Mouse (Mus musculus) layer of hippocampus, adult 2 months (tissue): ENCODE data around the gene Cct2. TPM values are rescaled to one million over a fixed set of nuclear protein-coding genes. Genes with fewer than 3 reads are reported as not detected.

Experiments
- DNase-seq, 2 experiments: peaks; one replicate each; pipeline ENCODE4 v3.0.0; 2022; ENCODE audit warnings: low spot score in 2 of 2
- H3K27ac ChIP-seq: fragments of 200-600 bp; 2 replicates; pipeline ENCODE4 v1.8.1; 2022
- H3K4me3 ChIP-seq: fragments of 200-600 bp; 2 replicates; pipeline ENCODE4 v1.8.1; 2022; ENCODE audit warnings: mild to moderate bottlenecking
- CTCF ChIP-seq: fragments of 200-600 bp; conservative IDR thresholded peaks from 2 replicates; pipeline ENCODE4 v1.8.1; 2022; ENCODE audit warnings: antibody characterized with exemption, mild to moderate bottlenecking, moderate library complexity
- long read RNA-seq, 2 experiments: library from polyadenylated mRNA; stranded (forward); transcript quantifications; one replicate each; pipeline ENCODE4 v2.0.0; 2021; ENCODE audit warnings: borderline mapping rate in 2 of 2
- total RNA-seq, 2 experiments: library from RNA; stranded (reverse); gene quantifications; 2 replicates each; pipeline ENCODE4 v1.2.3; 2021

Cct2 gene
- 100 to 1,000 TPM; 167 to 176 TPM for total RNA-seq
- long read RNA-seq, experiment 1, transcript Cct2-201 (16 exons, 1,959 nt) = major isoform, 50 of 76 reads
- long read RNA-seq, experiment 1, partial matches to known transcripts = 14 of 76 reads
- long read RNA-seq, experiment 1, other reads (novel, unspliced or antisense) = 12 of 76 reads
- long read RNA-seq, experiment 2, transcript Cct2-201 (16 exons, 1,959 nt) = major isoform, 89 of 120 reads
- long read RNA-seq, experiment 2, partial matches to known transcripts = 14 of 120 reads
- long read RNA-seq, experiment 2, other reads (novel, unspliced or antisense) = 17 of 120 reads

DNA sequence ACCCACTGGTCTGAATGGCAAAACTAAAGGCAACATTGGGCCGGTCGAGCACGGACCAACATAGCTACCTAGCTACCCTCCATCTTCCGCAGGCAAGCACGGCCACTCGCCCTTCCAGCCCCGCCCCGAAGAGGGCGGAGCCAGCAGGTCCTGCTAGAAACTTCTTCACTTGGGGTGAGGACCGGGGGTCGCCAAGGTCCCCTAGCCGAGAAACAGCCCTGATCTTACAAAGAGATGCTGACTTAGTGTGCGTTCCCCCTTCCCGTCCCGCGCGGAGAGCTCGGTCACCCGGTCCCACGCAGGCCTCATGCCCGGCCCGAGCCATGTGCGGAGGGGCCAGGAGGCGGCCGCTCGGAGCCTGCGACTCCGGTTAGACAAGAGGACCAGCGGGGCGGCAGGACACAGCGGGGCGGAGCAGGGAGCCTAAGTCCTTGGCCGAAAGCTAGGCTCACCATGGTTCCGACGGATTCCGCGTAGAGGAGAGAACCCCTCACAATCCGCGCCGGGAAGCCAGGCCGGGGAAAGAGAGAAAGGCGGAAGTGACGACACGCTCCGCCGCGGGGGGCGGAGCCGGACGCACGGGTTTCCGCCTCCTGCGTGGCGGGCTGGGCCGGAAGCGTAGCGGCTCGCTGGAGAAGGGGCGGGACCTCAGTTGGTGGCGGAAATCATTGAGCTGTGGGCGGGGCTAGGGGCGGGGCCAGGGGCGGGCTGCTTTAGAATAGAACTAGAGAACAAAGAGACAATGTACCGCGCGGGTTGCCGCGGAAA, at the start of gene Cct2:
Gene Cct2 (minus strand): TSS at position 561 of the 768 bp plus-strand sequence.
- TF ChIP-seq CTCF = peak; percentile 34
- Histone ChIP-seq H3K27ac (peak within 1 kb of the TSS; percentile 86), H3K4me3 (peak within 1 kb of the TSS; percentile 79)
- peak; percentile 89 to 92 for DNase-seq

DNA sequence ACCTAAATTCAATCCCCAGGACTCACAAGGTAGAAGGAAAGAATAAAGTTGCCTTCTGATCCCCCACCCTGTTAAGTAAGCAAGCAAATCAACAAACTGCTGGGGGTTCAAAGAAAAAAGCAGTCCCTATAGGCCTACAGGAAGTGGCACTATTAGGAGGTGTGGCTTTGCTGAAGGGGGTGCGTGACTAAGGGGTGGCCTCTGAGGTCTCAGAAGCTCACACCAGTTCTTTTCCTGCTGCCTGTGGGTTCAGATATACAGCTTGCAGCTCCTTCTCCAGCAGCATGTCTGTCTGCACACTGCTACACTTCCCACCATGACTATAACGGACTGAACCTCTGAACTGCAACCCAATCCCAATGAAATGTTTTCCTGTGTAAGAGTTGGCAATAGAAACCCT, 48.9 kb upstream of the Cct2 start:
- H3K4me3 ChIP-seq = no peak overlapping the region
- no peak overlapping the region for H3K27ac ChIP-seq
- DNase-seq = no peak
- TF ChIP-seq CTCF = no peak

DNA sequence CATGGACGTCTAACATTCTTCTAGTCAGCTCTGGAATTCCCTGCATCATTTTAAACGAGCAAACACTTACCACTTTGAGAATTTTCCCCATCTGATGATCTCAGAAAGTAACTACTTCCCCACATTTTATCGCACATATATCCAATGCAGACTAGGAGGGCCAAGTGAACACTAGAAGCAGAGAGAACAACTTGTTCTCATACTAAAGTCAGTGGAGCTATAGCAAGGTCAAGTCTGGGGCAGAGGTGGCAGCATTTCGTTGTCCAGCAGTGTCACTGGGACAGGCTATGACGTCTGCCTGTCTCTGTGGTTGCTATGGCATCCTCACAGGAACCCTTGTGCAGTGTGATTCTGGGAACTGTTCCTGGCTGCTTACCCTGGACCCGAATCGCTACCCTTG, 47.8 kb upstream of the Cct2 start:
- no peak overlapping the region for H3K27ac ChIP-seq
- H3K4me3 ChIP-seq = no peak overlapping the region
- TF ChIP-seq CTCF = no peak
- no peak for DNase-seq

DNA sequence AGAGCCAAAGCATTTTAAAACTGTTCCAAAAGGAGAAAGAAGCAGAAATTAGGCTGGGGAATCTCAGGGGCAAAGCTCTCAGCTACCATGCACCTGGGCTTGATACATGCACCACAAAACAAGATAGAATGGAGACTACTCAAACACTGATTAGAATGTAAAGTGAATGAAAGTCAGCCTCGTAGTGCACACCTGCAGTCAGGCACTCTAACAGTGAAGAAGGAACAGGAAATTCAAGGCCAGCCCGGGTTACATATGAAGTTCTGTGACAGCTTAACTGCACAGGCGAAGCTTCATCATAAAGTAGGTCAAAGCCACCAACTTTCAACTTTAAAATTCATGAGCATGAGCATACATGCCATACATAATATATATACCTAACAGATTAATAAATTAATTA, 46.7 kb upstream of the Cct2 start:
- Histone ChIP-seq H3K4me3 (no peak overlapping the region), H3K27ac (no peak overlapping the region)
- TF ChIP-seq CTCF = no peak
- no peak for DNase-seq

DNA sequence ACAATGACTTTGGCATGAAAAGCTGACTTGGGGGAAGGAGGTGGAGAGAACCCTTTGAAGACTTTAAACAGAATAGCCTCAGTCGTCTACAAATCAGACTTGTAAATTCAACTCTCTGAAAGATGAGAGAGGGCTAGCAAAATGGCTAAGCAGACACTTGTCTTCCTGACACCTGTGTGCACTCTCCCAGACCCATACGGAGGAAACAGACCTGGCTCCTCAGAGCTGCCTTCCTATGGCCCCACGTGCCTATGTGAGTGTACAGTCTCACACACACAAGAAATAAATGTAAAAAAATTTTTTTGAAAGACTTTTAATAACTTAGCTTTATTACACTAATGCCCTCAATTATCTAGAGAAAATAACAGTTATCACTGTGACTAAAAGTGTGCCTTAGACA, 43.1 kb upstream of the Cct2 start:
- no peak for TF ChIP-seq CTCF
- no peak overlapping the region for H3K4me3 ChIP-seq
- DNase-seq = no peak
- no peak overlapping the region for H3K27ac ChIP-seq

DNA sequence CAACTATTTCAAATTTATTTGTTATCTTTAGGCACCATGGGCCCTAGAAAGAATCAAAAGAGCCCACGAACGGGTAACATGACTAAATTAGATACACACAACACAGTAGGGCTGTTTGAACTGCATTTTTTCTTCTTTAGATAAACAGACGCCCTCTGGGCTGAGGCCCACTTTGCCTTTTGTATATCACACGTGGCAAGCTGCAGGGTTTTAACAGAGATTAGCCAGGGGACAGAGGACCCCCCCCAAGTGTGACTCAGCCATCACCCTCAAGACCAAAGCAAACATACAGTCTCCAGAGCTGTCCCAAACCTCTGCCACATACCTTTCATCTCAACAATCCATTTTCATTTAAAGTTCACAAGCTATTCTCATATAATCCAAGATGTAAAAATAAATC, 42.6 kb upstream of the Cct2 start:
- no peak for TF ChIP-seq CTCF
- Histone ChIP-seq H3K4me3 (no peak overlapping the region), H3K27ac (no peak overlapping the region)
- no peak for DNase-seq

DNA sequence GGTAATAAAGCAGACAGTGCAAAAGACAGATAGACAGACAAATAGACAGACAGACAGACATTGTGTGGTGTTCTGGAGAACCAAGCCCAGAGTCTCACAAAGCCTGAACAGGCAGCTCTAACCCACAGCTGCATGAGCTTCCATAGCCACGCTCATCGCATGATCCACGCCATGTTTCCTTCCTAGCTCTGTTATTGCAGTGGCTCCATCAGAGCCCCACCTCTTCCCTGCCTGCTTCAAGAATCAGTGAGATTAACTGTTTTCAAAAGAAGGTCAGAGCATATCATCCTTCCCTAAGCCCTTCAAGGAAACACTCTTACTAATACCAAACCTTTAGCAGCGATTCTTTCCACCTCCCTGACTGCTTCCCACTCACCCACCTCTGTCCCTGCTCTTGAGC, 41.4 kb upstream of the Cct2 start:
- TF ChIP-seq CTCF = no peak
- Histone ChIP-seq H3K27ac (no peak overlapping the region), H3K4me3 (no peak overlapping the region)
- no peak for DNase-seq

DNA sequence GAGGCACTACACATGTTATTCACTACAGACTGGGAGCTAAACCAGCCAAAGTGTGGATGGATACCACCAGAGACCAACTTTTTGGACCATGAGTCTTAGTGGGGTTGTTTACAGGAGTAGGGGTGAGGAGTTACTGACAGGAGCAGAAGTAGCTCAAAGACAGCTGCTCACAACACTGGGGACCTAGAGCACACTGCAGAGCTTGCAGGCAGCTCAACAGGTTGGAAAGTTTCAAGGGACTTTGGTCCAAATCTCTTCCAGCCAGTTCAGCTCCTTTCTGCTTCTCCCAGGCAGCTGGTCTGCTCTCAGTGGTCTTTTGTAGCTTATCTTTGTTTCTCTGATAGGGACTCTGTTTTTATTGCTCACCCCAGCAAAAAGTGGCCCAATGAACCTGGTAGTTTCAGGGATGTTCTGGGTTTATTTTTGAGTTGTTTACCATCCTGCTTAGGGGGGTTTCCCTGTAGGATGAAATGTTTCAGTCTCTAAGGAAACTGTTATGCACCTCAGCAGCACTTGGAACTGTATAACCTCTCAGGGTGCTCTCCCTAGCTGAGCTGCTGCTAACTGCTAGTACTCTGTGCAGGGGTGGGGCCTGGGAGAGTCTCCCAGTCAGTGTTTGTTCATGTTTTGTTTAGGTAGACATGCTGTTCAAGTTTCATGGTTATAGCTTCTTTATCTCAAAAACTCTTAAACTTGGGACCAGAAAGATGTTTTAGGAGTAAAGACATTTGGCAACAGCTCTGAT, 40.4 kb upstream of the Cct2 start:
- H3K27ac ChIP-seq = no peak overlapping the region
- TF ChIP-seq CTCF = no peak
- no peak overlapping the region for H3K4me3 ChIP-seq
- no peak for DNase-seq

DNA sequence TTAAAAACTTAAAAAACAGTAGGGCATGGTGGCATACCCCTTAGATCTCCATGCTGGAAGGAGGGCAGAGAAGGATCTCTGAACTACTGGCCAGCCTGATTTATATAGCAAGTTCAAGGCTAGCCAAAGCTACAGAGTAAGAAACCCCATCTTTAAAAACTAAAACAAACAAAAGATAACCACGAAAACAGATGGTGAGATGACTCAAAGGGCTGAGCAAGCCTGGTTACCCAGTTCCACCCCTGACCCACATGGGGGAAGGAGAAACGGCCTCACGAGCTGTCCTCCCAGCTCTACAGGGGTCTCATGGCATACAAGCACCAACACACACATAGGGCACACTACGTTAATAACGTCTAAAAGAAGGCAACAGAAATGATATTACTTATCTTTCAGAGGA, 36.6 kb upstream of the Cct2 start:
- no peak for DNase-seq
- Histone ChIP-seq H3K4me3 (no peak overlapping the region), H3K27ac (no peak overlapping the region)
- no peak for TF ChIP-seq CTCF

DNA sequence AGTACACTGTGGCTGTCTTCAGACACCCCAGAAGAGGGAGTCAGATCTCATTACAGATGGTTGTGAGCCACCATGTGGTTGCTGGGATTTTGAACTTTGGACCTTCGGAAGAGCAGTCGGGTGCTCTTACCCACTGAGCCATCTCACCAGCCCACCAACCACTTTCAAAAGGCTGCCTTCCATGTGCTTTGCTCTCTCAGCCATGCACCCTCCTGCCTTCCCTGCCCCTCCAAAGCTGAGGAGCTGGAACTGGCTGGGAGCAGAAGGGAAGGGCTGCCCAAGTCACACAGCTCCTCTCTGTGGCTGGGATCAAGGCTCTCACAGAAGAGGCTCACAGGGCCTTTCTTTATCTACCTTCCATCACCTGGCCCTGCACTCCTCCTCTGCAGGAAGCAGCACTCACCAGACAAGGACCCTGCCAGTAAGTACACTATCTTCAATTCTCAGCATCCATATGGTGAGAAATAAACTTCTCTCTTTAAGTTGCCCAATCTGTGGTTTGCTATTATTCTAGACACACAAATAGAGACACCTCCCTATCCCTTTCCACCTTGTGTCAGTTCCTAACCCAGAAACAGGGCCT, 33.6 kb upstream of the Cct2 start:
- no peak overlapping the region for H3K27ac ChIP-seq
- TF ChIP-seq CTCF = no peak; the same call in 1 of the 2 replicates
- H3K4me3 ChIP-seq = no peak overlapping the region
- DNase-seq = no peak

DNA sequence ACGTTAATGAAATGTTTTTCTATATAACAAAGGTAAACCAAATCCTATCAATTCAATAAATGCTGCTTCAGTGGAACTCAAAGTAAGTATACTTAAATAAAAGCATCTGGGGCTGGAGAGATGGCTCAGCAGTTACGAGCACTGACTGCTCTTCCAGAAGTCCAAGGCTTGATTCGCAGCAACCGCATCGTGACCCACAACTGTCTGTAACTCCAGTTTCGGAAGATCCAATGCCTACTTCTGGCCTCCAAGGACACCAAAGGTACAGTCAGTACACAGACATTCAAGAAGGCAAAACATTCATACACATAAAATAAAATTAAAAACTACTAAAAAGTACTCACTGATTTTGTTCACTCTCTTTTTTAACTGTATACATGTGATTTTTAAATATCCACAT, 32.5 kb upstream of the Cct2 start:
- no peak for TF ChIP-seq CTCF
- Histone ChIP-seq H3K27ac (no peak overlapping the region), H3K4me3 (no peak overlapping the region)
- DNase-seq = no peak

DNA sequence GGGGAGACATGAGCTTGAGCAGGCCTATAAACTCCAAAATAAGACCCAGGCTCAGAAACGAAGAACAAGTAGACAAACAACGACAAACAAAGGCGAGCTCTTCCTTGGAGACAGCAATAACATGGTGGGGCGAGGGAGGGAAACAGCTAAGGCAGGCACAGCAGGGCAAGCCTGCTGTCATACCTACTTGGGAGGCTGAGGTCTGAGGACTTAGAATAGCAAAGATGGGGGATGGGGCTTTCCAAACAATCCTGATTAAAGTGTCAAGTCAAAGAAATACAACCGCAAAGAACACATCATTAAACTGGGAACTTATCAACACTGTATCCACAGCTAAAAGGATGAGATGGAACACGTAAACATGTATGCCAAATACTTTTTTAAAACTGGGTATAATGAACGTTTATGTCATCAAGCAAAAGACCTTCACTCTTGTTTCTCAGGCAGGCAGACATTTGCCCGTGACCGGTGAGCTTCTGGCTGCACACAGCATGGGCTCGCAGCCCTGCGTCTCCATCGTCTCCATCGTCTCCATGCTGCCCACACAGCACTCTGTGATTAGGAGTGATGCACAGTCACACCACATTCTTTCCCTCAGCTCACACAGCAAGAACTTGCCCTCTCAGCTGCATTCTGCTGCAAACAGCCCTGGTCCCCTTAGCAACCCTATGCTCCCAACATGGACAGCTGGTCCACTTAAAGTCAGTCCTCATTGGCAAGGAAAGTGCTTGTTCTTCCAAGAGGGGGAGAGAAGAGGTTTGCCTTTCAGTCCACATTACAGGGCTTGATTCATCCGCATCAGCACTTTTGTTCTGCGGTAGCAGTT, 31.1 kb upstream of the Cct2 start:
- TF ChIP-seq CTCF = no peak
- peak in 1 of 2 experiments; percentile 23 for DNase-seq
- Histone ChIP-seq H3K4me3 (peak overlapping the region; percentile 7; the same call in 1 of the 2 replicates), H3K27ac (peak overlapping the region; percentile 75)
